Mouse (Mus musculus): ENCODE results near the gene Gtf2i. TPM values are rescaled to one million over a fixed set of nuclear protein-coding genes. Genes with fewer than 3 reads are reported as not detected.
"Not testable (repeated sequence)": the region's sequence is repeated elsewhere in the genome, so short reads cannot be mapped to it uniquely, and the experiment has no call there.

Gene Gtf2i
- 236 and 293 TPM in 2 replicates for total RNA-seq (2021)
- long read RNA-seq, full-length matches to known transcripts, result 10 of 234 reads
- long read RNA-seq, partial matches to known transcripts, result 175 of 234 reads
- long read RNA-seq, other reads (novel, unspliced or antisense), result 49 of 234 reads

DNA sequence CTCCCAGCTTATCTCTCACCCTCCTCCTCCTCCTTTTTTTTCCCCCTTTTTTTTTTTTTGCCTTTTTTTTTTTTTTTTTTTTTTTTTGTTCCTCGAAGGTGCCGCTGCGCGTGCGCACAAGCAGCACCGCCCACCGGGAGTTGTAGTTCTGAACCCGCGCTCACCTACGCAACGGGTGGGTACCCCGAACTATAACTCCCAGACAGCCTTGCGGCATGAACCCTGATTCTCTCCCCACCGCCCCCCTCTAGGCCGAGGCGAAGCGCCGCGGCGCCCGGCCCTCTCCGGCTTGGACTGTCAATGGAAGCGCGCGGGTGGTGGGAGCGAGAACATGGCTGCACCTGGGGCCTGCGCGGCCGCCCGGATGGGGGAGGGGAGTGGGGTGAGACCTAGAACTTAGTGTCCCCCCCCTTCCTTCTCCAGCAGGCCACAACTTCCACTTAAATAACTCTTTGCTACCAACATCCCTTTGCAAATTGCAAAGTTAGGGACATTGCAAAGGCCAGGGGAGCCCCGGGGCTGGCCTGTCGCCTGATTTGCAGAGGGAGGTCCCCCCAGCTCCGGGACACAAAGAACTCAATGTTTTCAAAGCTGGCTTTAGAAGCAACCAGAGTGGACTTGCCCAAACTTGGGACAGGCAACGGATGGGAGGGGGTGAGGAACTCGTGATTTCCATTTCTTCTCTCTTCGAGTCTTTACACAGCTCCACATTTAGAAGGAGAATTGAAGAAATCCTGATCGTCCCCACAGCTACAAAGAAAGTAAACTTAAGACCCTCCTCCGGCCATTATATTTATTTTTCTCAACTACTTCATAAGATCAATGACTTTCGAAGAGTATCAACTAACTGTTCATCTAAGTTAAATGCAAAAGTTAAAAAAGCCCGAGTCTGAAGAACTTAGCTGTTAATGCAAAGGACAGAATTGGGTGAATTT is at the start of gene Gtf2i:
Gene Gtf2i (minus strand): TSS at position 73 of the 935 bp plus-strand sequence.
- DNase-seq, result peak; percentile 93

DNA sequence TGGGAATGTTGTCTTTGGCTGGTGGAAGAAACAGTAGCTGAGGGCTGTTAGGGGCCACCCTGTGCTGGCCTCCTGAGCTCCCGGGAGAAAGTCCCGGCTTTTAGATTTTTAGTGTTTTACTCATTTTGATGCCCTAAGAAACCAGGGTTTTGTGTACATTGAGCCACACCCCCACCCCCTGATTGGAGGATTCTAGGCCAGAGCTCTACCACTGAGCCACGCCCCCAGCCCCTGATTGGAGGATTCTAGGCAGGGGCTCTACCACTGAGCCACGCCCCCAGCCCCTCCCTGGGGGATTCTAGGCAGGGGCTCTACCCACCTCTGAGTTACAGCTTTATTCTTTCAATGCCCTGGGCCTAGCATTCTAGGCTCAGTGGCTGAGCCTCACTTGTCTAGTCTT is 44.5 kb upstream of the Gtf2i start:
- DNase-seq, result no peak

DNA sequence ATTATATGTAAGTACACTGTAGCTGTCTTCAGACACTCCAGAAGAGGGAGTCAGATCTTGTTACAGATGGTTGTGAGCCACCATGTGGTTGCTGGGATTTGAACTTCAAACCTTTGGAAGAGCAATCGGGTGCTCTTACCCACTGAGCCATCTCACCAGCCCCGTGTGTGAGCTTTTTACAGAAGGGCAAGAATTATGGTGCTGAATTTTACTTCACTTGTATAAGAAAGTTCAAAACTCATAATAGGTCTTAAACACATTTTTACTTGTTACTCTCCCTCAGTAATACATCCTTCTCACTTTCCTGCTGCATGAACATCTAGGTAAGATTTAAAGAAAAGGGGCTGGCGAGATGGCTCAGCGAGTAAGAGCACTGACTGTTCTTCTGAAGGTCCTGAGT is 40.8 kb upstream of the Gtf2i start:
- DNase-seq, result not testable (repeated sequence)

DNA sequence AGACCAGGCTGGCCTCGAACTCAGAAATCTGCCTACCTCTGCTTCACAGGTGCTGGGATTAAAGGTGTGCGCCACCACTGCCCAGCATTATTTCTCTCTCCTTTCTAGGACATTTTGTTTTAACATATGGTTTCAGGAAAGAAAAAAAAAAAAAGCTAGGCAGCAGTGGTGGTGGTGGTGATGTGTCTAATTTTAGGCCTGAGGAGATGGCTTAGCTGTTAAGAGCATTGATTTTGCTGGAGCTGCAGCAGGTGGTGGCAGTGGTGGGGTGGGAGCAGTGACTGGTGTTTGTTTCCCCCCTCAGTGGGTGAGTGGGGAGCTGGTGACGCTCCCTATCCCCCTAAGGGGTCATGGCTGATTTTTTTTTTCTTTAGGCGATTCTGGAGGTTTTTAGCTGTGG is 38.6 kb upstream of the Gtf2i start:
- no peak for DNase-seq

DNA sequence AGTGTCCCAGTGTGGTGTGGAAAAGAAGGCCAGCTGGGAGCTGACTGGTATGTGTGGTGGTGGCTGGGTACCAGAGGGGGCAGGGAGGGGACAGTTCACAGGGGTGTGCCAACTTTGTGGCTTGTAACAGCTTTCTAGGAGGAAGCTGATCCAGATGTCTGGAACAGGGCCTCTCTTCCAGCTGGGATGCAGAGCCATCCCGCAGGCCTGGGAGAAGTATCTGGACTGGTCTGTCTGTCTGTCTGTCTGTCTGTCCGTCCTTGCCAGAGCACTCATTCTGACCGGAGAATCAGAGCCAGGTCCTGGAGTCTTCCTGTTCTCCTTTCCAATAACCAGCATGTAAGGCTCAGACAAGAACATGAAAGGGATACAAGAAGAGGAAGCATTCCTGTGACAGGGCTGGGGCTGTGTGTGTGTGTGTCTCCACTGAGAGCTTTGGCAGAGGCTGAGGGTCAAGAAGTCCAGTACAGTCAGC is 38.0 kb upstream of the Gtf2i start:
- DNase-seq, result no peak

DNA sequence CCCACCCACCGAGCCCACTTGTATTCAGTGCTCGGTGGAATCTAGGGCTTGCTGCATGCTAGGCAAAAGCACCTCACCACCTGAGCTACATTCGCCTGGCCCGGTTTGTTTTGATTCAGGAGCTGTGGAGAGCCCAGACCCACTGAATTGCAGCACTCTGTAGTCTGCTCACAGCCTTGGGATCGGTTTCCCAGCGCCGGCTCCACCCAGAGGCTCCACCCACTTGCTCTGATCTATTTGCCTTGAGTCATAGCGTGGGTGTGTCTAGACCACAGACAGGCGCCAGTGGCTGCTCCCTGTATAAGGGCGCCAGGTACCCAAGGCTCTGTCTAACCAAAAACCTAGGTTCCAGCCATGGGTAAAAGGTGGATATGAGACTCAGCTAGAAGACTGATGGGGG is 36.1 kb upstream of the Gtf2i start:
- peak; percentile 74 for DNase-seq

DNA sequence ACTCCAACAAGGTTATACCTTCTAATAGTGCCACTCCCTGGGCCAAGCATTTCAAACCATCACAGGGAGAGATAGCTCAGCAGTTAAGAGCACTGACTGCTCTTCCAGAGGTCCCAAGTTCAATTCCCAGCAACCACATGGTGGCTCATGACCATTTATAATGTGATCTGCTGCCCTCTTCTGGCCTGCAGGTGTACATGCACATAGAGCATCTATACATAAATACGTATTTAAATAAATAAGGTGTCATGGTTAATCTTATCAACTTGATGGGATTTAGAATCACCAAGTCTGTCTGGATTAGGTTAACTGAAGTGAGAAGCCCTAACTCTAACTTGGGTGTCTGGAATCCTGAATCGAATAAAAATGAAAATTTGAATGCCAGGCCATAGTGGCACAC is 32.5 kb upstream of the Gtf2i start:
- DNase-seq, result no peak

DNA sequence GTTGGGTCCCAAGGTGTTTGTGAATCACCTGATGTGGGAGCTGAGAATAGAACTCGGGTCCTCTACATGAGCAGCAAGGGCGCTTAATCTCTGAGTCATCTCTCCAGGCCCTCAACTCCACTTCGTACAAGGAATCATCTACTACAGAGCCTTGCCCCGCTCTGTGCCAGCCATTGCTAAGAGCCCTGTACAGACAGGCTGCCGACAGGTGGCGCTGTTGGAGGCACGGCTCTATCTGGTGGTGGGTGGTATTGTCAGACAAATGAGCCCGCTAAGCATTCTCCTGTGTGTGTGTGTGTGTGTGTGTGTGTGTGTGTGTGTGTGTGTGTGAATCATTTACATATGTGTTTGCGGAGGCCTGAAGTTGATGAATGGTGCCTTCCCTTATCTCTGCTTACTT is 30.9 kb upstream of the Gtf2i start:
- DNase-seq, result peak; percentile 39

DNA sequence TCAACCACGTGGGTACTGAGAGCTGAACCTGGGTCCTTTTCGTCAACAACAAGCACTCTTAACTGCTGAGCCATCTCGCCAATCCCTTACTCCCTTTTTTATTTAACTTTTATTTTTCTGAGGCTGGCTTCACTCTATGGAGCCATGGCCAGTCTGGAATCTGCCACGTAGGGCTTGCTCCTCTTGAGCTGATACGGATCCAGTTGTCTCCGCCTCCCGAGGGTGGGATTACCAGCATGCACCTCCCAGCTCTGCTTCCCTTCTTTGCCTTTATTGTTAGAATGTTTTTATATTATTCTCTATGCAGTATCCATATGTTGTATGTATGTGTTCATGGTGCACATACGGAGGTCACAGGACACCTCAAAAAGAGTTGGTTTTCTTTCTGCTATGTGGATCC is 29.5 kb upstream of the Gtf2i start:
- DNase-seq, result no peak

DNA sequence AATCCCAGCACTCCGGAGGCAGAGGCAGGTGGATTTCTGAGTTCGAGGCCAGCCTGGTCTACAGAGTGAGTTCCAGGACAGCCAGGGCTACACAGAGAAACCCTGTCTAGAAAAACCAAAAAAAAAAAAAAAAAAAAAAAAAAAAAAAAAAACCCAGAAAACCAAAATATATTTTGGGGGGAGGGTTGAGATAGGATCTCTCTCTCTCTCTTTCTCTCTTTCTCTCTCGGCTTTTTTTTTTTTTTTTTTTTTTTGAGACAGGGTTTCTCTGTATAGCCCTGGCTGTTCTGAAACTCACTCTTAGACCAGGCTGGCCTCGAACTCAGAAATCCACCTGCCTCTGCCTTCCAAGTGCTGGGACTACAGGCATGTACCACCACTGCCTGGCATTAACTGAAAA is 29.0 kb upstream of the Gtf2i start:
- not testable (repeated sequence) for DNase-seq

DNA sequence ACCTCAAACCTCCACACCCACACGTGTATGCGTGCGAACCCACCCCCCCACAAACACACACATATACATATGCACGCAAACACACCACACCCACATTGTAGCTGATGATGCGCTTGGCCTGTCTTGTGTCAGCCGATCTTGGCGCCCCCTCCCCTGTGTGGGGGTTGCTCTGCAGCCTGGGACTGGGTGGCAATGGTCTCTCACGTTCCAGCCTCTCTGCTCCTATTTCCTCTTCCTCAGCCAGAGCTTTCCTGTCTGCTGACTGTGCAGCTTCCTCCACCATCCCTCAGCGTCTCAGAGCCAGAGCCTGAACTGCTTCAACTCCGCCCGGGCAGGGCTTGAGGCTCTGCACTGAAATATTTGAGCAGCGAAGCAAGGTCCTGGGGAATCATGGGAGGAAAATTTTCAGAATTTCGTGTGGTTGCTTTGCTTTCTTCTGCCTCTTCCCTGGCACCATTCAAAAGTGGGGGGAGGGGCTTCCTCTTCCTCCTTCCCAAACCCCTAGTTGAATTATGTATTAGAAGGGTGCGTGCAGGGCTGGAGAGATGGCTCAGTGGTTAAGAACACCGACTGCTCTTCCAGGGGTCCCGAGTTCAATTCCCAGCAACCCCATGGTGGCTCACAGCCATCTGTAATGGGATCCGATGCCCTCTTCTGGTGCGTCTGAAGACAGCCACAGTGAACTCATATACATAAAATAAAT is 28.1 kb upstream of the Gtf2i start:
- no peak for DNase-seq

DNA sequence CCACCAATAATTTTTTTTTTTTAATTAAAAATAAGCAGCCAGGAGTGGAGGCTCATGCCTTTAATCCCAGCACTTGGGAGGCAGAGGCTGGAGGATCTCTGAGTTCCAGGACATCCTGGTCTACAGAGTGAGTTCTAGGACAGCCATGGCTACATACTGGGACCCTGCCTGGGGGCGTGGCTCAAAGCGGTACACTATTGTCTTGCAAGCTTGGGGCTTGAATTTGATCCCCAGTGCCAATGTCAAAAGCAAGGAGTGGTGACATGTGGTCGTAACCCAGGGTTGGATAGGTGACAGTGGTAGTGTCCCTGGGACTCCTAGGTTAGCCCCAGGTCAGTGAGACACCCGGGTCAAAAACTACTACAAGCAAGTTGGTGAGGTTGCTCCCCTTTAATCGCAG is 27.2 kb upstream of the Gtf2i start:
- no peak for DNase-seq

DNA sequence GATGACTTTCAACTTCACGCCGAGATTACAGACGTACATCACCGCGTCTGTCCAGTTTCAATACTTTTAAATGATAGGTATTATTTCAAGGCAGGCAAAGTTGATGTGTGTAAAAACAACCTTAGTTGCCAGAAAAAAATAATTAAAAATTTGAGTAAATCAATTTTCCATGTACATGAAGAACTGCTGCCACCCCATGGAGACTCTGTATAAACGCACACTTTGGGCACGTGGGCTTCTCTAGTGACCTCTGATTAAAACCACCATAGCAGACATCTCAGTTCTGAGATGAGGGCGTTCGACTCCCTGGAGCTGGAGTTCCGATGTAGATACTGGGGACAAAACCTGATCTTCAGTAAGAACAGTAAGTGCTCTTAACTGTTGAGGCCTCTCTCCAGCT is 26.8 kb upstream of the Gtf2i start:
- DNase-seq, result no peak

DNA sequence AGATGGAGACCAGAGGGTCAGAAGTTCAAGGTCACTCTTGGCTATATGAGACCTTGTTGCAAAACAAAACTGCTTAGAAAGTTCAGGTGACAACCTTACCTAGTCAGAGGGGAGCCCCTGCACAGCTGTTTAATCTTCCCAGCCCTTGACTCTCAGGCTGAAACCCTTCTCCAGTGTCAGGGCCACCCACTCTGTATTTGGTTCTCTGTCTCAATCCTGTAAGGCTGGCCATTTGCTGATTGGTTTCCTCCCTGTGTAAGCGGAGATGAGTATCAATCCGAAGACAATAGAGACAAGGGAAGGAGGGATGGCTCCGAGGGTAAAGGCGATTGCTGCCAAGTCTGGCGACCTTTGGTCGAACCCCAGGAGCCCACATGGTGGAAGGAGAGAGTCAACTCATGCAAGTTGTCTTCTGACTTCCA is 25.6 kb upstream of the Gtf2i start:
- DNase-seq, result no peak

DNA sequence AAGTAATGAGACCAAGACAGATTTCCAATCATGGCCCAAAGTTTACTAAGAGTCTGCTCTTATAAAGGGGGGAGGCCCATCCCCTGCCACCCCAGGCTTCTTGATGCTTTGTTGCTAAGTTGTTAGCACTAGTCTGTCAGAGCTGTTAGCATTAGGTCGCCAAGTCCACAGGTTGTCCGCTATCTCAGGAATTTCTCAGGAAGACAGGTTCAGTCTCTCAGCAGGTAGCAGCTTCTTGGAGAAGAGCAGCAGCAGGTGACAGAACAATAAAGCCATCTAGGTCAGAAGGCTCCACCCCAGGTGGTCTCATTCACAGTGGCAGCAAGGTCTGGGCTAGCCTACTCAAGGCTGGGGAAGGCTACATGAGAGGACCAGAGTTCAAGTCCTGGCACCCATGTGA is 22.5 kb upstream of the Gtf2i start:
- not testable (repeated sequence) for DNase-seq

DNA sequence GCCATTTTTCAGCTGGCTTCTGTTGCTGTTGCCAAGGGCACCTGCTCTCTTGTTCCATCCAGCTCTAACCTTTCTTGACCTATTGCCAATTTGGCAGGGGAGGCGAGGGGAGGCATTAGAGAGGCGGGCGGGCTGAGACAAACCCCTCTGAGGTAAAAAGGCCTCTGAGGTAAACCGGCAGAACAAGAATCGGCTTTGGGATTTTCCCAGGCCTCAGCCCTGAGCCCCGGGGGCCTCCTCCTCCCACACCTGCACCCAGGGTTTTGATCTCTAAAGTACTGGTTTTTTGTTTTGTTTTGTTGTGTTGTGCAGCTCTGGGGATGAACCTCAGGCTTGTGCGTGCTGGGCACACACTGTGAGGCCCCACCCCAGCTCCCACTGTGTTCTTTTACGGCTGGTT is 18.2 kb upstream of the Gtf2i start:
- no peak for DNase-seq

DNA sequence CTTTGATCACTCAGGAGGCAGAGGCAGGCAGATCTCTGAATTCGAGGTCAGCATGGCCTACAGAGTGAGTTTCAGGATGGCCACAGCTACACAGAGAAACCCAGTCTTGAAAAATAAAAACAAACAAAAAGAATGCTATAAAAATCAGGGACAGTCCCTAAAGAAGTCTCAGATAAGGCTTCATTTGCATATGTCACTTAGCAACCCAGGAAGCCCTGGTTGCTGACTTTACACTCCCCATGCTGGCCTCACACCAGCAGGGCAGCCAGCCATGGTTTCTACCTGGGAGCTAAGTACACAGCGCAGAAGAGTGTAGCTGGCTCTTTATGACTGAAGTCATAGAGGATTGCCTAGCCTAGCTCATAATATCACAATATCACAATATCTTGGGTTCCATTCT is 15.5 kb upstream of the Gtf2i start:
- no peak for DNase-seq

DNA sequence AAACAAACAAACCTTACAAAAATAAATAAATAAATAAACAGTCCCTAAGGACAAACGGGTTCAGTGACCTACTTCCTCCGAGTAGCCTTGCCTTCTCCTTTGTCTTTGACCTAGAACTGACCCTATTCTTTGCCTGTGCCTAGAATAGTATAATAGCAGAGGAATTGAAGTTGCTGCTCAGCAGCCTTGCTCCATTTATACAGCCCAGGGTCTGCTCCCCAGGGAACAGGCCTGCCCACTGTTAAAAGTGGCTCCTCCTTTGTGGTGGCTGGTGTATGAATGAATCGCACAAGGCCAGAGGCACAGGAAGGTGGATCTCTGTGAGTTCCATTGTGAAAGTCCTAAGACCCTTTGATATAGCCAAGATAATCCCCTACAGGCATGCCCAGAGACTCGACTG is 14.8 kb upstream of the Gtf2i start:
- no peak for DNase-seq

DNA sequence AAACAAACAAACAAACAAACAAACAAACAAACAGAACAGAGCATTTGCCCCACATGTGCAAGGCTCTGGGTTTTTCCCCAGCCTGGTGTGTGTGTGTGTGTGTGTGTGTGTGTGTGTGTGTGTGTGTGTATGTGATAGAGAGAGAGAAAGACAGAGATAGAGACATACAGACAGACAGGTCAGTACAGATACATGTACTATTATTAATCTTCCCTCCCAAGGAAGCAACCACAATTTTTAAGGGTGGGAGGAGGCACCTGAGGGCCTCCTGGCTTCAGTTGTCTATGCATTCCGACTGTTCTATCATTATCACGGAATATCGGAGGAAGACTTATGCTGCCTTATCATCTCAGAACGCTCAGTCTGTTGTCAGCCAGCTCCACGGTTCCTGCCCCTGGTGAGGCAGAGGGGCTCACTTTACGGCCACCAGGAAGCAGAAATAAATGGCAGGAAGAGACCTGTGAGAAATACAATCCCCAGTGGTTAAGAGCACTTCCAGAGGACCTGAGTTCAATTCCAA is 14.0 kb upstream of the Gtf2i start:
- DNase-seq, result no peak

DNA sequence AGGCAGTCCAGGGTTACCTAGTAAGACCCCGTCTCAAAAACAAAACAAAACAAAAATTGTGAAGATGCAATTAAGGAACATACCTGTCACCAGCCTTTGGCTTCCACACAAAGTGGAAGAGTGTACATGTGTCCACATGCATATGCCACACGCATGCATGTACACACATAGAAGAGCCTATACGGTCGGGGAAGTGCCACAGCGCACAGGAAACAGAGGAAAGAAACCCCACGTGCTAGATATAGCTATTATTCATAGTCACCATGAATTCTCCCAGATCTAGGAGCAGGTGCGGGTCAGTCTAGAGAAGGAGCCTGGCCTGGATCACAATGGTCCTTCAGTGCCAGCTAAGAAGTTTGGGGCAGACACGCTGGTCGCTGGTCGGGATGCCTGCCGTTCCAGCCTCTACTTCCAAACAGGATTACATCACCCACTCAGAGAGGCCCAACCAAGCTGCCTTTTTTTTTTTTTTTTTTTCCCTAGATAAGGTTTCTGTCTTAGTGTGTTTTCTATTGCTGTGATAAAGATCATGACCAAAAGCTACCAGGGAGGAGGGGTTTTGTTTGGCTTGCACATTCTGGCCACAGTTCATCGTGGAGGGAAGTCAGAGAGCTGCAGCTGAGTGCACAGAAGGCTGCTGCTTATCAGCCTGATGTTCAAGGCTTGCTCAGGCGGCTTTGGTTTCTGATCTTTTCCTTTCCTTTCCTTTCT is 11.5 kb upstream of the Gtf2i start:
- no peak for DNase-seq

DNA sequence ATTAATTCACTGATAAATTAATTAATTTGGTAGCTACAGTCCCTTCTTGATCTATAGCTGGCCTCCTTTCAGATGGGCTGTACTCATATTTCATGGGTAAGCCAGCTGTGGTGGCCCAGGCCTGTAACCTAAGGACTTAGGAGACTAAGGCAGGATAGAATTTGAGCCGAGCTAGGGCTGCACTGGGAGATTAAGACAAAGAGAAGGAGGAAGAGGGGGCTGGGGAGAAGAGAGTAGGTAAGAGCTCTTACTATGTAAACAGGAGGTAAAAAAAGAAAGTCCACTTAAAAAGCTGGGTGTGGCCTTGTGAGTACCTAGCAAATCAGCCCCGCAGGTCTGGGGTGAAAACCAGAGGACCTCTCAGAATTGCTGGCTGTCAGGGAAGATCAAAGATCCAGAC is 9.3 kb upstream of the Gtf2i start:
- DNase-seq, result no peak

DNA sequence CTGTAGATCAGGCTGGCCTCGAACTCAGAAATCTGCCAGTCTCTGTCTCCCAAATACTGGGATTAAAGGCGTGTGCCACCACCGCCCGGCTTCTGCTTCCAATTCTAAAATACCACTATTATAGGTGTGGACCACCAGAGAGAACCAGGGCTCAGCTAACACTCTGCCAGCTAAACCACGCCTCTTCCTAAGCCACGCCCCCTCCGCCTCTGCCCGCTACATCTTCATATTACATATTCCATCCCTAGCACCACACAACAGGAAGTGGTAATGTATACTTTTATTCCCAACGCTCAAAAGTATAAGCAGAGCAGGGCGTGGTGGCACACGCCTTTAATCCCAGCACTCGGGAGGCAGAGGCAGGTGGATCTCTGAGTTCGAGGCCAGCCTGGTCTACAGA is 8.8 kb upstream of the Gtf2i start:
- DNase-seq, result no peak
